Mouse (Mus musculus): ENCODE results near the gene Cdc42ep4. TPM values are rescaled to one million over a fixed set of nuclear protein-coding genes. Genes with fewer than 3 reads are reported as not detected.
A peak's percentile ranks its signal among the peaks of the same experiment; 100 is the strongest.

Gene Cdc42ep4
- total RNA-seq, 2 experiments from 2014 or later = 42.1 to 46.9 TPM

DNA sequence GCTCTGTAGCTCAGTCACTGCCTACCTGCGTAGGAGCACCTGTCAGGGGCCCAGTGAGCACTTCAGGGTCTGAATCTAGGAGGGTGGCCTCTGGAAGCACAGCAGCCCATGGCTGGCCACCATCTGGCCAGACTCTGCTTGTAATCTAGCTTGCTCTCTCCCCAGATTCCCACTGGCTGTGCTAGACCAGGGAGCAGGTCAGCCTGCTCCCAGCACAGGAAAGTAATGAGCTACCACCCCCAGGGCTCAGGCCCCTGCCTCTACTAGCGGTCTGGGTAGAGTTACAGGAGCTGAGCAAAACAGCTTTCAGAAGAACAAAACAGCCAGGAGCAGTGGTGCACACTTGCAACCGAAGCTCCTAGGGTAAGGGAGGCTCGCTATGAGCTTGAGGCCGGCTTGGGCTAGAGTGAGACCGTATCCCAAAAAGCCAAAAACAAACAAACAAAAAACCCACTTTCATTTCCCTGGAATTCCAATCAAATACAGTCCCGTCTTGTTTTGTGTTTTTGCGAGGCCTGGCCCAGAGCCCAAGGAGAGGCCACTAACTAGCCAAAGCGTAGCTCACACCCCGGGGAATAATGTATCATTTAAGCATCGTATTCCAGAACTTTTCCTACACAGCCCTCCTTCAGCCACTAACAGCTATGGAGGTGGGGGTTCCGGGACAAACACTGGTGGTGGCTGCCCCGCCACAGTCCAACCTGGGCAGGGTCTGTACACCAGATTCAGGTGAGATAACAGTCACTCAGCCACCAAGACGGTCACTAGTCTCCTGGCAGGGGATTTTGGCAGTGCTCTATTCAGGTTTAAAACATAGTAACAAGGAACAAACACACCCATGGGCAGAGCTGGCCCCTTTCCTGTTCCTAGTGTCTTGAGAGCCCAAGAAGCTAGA is 24.4 kb downstream of the Cdc42ep4 start:
- no peak for DNase-seq (ENCODE audit: low spot score in 2 of 2)

DNA sequence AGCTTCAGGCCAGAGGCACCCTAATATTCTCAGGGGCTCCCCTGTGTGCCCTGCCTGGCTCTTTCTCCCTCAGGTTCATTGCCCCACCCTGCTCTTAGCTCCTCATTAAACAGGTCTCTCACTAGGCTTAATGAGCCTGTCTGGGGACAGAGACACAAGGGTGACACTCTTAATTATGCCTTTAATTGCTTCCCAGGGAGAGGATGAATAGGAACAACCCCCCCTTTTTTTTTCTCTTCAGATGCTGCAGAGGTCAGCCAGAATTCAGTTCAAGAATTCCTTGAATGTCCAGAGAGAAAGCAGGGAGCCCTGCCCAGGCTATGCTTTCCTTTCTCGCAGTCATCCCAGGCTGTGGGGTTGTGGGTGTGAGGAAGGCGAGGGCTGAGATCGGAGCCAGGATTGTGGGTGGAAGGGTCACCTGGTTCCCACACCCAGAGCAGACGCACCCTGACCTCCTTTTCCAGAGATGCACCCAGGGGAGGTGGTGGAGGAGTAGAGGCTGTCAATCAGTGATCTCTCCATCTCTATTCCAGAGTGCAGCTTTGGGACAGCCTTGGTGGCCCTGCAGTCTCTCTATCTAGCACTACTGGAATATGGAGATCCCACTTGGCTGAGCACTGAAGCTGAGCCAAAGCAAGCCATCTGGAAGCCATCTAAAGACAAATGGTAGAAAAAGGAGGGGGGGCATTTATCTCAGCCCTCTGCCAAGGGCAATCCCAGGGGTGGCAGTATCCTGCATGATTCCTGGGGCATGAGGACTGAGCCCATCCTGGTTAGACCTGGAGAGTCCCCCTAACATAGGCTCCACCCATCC is 26.2 kb downstream of the Cdc42ep4 start:
- no peak for DNase-seq (ENCODE audit: low spot score in 2 of 2)

DNA sequence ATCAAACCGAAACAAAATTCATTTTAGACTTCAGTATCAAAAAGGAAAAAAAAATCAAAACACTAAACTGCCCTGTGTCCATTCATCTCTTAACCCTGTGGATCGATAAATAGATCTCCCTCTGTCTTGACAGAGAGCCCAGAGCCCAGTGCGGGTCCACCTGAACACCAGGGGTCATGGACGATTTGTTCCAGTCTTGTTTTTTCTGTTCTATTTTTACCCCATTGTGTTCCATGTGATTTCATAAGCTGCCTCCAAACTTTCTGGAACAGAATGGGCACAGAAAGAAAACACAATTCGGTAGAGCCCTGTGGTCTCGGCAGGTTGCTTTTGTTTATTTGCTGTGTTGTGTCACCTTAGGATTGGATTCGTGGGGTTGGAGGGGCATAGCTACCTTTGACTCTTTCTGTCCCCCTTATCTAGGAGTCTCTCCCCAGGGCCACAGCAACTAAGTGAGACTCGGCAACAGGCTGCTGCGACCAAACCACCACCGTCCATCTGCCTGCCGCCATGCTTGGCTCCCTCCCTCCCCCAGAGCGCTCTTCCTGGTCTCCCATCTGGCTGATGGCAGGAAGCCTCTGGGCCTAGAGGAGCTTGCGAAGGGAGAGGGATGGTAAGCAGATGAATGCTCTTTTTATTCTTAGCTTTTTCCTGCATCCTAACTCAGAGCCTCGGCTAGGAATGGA is 29.1 kb downstream of the Cdc42ep4 start:
- peak; percentile 57 to 68 for DNase-seq (ENCODE audit: low spot score in 2 of 2)

DNA sequence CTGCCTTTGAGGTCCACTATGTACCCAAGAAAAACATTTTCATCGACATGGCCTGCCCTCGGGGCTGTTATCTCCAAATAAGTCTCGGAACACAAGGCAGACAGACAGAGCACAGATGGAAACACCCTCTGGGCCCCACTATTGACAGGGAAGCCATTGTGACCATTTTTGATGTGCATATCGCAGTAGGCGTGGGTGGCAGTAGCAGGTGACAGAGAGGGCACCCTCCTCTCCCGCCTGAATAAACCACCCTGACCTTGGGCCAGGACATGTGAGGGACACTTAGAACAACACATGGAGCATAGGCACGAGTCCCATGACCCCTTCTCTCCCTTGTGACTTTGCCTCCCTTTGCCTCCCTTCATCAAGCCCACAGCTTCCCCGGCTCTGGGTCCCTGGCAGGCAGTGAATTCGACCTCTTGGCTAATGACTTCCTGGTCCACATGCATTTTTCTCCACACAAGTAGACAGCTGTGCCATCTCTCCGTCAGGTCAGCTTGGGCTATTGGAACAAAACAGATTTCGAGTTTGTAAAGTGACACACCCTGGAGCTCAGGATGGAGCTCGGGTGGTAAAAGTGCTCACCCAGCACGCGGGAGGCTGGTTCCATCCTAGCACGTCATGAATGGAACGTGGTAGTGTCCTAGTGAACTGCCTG is 33.8 kb downstream of the Cdc42ep4 start:
- DNase-seq (ENCODE audit: low spot score in 2 of 2) = no peak

DNA sequence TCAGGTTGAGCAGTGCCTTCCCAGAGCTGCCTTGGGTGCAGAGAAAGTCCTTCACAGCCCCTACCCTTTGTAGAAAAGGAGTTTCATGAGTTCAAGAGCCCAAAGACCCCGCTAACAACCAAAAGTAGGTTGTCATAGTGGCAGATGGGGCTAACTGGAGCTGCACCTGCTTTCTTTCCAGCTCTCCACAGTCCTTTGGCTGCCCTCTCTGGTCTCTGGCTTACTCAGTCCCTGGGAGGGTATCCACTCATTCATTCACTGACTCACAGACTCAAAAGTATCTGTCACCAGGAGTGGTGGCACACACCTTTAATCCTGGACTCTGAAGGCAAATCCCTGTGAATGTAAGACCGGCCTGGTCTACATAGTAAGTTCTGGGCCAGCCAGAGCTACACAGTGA is 35.5 kb downstream of the Cdc42ep4 start:
- no peak for DNase-seq (ENCODE audit: low spot score in 2 of 2)

DNA sequence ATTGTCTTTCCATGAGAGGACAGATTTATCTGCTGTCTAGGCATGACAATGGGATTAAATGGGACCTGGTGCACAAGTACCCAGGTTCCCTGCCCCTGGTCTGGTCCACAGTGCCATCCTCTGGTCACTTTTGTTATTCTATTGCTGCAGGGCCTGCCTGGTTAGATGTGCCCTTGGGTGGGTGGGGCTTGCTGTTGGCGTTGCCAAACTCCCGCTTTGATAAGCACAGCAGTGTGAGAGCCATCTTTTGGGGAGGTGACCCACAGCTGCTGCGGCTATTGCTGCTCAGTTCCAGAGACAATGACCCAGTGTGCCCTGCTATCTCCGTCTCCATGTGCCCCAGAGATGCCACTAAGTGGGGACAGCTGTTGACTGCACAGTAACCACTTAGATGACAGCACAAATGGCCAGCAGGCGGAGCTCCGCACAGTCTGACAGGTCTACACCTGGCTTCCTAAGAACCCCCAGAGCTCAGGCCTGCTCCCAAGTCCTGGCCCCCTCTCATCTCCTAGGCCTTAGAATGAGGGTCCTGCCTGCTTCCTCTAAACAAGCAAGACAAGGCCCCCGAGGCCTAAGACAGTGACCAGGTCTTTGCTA is 36.5 kb downstream of the Cdc42ep4 start:
- DNase-seq (ENCODE audit: low spot score in 2 of 2) = no peak

DNA sequence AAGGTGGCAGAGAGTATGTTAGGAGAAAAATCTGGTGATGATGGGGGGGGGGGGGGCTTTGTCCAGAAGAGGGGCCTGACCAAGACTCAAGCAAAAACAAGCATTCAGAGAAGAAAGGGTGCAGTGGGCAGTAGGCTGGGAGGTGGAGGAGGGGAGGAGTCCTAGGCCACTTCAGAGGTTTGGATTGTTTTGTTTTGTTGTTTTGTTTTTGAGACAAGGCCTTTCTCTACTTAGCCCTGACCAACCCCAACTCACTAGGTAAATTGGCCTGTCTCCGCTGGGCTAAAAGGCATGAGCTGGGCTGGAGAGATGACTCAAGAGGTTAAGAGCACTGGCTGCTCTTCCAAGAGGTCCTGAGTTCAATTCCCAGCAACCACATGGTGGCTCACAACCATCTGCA is 40.6 kb downstream of the Cdc42ep4 start:
- no peak for DNase-seq (ENCODE audit: low spot score in 2 of 2)

DNA sequence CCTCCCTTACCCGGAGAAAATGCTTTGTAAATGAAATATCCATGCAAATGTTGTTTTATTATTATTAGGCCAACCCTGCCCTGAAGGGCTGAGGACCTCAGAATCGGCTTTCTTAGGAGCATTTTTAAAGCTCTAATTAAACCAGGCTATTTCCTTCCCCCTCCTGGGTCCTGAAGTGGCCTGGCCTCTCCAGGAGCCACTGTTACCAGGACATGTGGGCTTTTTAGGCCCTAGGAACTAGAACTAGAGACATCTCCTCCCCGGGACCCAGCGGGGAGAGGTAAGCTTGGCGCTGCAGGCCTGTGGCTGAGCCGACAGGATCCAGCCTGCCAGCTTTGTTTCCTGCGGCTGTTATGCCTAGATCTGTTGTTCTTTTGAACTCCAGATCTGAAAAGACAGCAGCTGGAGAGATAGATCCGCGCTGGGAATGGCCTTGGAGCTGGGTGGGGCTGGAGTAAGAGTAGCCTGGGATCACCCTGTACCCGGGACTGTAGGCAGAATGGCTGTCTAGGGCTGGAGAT is 41.4 kb downstream of the Cdc42ep4 start:
- no peak for DNase-seq (ENCODE audit: low spot score in 2 of 2)

DNA sequence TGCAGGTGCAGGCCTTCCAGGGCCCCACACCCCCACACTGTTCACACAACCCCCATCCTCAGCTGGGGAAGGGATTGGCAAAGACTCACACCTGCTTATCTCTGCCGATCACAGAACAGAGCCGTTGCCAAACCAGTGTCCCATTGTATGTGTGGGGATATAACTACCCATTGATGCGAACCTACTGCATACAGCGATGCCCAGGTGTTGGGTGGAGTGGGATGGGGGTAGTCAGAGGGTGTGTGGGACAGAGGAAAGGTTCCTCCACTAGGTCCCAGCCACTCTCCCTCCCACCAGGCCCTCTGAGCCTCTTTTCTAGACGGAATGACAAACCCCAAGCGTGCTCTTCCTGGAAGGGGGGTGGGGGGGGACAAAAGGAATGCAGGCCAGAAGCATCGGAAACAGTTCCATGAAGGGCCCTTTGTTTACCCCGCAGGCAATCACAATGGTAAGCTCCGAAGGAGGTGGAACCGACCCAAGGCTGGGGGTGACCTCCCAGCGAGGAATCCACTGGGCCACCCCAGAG is 41.9 kb downstream of the Cdc42ep4 start, which contains the start of gene Cpsf4l:
Gene Cpsf4l, minus strand, starts transcription at position 287 of the 526 bp plus-strand sequence.
- DNase-seq (ENCODE audit: low spot score in 2 of 2) = no peak

DNA sequence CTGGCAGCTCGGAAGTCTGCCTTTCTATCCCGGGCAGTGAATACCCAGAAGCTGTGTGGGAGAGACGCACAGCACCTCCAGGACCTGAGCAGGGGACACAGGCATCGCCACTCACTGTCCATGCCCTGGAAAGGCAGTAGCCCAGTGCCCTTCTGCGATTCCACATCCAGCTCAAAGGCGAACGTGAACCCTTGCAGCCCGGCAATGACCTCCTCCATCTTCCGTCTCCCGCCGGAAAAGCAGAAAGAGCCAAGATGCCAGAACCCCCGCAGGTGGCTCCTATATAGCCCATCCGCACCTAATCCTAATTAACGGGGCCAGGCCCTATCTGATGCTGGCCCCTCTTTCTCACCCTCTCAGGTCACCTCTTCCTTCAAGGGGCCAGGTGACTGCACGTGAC is 42.4 kb downstream of the Cdc42ep4 start:
- DNase-seq (ENCODE audit: low spot score in 2 of 2) = no peak

DNA sequence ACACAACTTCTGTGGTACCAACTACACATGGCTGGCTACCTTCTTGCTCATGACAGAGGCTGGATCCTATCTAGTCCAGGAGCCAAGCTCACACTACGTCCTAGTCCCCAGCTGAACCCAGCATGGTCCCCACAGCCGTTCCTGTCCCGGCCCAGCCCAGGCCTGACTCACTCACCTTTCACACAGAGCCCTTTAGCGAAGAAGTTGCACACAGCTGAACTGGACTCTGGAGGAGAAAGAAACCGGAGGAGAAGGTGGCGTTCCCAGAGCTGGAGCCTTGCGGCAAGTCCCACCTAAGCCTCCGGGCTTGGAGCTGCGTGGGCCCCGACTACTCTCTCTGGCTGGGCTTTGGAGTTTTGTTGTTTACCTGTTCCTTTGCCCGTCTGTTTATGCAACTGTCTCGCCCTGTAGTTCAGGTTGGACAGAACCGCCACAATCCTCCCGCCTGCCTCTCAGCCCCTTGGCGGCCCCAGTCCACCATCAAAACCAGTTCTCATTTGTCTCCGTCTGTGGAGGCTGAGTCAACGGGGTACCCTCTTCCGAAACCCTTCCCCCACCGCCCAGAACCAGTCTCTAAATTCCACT is 43.0 kb downstream of the Cdc42ep4 start:
- no peak for DNase-seq (ENCODE audit: low spot score in 2 of 2)

DNA sequence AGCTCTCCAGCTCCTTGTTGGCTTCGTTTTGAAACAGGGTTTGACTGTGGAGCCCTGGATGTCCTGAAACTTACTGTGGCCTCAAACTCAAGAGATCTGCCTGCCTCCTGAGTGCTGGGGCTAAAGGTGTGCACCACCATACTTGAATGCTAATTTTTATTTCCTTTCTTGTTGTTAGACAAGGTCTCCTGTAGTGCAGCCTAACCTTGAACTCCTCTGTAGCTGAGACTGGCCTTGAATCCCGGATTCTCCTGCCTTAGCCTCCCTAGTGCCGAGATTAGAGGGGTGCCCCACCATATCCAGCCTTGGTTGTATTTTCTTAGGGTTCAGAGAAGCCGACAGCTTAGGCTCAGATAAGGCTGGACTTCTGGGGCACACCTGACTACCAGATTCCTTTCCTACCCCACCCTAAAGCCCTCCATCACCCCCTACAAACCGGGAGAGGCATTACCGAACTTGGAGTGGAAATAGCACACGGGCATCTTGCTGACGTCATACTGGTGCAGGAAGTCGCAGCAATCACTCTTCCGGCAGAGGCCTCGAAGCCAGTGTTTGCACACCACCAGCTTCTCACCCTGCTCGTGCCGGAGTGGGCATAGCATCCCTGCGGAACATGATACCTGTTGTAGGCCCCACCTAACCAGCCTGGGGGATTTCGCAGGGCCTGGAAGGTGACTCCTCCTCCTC is 45.6 kb downstream of the Cdc42ep4 start:
- no peak for DNase-seq (ENCODE audit: low spot score in 2 of 2)

DNA sequence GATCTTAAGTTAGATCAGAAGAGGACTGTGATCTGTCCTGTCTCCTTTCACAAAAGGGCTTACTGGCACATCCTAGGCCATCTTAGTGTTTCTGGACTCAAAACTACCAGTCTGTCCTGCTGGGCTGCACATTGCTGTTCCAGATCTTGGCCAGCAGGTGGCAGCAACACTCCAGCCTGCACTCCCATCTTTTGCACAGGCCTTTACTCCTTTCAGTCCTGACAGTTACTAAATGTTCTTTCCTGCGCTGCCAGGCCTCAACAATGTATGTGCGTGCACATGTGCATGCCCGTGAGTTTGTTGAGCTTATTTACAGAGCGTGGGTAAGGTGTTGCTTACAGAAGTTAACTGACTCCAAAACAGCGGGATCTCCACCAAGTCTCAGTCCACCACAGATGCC is 47.9 kb downstream of the Cdc42ep4 start:
- DNase-seq (ENCODE audit: low spot score in 2 of 2) = peak; percentile 81 to 86

DNA sequence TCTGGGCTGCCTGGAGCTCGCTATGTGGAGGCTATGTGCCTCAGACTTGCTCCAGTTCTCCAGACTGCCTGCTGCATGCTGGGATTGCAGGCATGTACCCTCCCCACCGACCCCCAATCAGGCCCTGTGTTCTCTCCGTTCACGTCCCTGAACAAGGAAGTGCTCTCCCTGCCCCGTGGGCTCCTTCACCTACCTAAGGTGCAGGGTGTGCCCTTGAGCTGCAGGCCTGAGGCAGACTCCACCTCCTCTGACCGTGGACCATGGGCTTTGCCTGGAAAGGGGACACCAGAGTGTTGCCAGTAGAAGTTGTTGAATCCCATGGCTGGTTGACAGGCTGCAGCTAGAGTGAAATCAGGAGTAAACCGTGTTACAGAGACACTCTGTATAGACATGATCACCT is 52.0 kb downstream of the Cdc42ep4 start:
- no peak for DNase-seq (ENCODE audit: low spot score in 2 of 2)

DNA sequence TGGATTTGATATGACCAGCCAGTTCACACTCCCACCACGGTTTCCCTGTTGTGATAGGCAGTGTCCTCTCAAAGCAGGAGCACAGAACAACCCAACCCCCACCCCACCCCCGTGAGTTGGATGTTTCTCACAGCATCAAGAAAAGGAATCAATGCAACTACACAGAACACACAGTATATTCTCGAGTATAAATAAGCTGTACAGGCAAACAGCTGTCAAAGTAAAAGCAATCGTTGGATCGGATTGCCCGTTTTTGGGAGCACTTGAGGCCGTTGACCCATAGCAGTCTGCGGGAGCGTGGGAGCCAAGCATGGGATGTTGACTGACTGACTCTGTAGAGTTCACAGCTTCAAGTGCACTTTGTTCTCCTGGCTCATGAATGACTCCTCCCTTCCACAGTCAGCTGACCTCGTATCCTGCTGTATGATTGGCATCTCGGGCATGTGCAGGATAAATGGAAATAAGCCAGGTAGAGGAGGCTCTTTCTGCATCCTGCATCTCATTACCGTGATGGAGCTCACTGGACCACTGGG is 53.6 kb downstream of the Cdc42ep4 start:
- no peak for DNase-seq (ENCODE audit: low spot score in 2 of 2)

DNA sequence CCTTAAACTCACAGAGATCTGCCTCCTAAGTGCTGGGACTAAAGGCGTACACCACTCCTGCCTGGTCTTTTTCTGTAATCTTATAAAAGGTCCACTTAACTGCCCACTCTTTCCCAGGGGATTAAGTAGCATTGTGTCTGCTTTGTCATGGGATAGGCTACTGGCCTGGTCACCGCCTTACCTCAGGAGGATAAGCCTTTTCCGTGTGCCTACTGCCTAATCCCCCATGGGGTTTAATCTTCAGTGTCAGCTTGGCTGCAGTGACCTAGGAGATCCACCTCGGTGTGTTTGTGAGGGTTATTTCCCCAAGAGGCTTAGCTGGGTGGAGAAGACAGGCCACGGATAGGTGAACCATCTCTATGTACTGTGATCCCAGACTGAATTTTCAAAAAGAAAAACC is 54.1 kb downstream of the Cdc42ep4 start:
- no peak for DNase-seq (ENCODE audit: low spot score in 2 of 2)

DNA sequence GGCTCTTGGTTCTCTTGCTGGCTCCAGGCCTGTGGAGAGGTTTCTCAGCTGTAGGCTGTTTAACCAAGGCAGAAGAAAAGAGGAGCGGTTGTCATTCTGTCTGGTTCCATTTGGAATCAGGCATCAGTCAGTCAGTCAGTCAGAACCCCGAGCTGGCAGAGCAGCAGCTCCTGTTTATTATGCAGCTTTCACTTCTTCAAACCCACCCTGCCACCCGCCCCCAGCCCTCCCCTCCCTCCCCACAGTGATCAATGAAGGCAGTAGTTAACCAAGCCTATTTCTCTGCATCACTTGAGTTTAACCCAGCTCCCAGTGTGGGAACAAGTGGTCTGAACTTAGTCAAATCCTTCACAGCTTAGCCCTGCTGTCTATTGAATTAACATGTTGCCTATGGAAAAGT is 59.8 kb downstream of the Cdc42ep4 start:
- DNase-seq (ENCODE audit: low spot score in 2 of 2) = no peak

DNA sequence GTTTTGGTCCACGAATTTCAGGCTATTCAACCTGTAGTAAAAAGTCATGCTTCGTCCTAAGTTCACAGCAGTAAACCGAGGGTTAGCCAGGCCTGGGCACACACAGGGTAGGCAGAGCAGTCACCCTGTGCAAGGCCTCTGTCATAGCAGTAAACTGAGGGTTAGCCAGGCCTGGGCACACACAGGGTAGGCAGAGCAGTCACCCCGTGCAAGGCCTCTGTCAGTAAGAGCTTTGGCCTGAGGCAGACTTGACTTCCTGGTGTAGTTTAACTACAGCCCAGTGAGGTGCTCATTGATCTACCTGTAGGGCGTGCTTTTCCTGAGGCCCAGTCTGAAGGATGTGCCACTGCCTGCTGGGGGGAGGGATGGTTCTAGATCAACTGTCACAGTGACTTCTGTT is 60.4 kb downstream of the Cdc42ep4 start:
- DNase-seq (ENCODE audit: low spot score in 2 of 2) = no peak

DNA sequence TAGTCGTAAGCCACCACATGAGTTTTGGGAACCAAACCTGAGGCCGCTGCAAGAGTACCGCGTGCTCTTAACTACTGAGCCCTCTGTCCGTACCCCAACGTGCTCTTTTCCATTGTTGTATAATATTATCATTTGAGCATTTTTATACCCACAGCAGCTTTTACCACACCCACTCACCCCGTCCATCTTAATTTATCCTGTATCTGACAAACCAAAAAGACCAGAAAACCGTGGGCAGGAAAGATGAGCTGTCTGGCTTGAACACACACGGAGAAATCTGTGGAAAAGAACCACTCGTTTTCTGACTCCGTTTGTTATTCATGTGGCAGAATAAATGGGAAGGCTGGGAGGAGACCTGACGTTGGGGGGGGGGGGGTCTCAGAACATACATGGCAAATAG is 61.2 kb downstream of the Cdc42ep4 start:
- no peak for DNase-seq (ENCODE audit: low spot score in 2 of 2)
